Mouse (Mus musculus) regulatory T cell (primary cell): ENCODE measurements around the gene Grm4.

Experiments
- in situ Hi-C: fragments of 300-600 bp; cut with MboI, MseI; formaldehyde crosslinking; loops from one replicate; pipeline ENCODE4 v1.15.1; 2025; ENCODE audit warnings: high pct_unique_total_duplicates

Gene Grm4

DNA sequence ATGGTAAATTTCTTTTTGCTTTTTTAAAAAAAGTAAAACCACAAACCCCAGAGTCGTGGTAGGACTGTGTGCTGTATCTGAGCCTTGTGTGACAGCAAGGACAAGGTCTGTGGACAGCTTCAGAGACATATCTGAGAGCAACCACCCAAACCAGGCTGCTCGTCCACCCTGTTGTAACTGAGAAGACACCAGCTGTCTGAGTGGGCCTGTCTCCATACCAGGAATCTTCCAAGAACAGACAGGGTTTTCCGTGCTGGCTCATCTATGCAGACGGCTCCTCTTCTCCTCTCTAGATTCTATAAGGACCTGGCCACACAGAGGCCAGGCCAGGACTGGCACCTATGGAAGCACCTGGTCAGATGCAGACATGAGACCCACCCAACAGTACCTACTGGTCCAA, 27.8 kb downstream of the Grm4 start:
- in situ Hi-C loops: no loop called here

DNA sequence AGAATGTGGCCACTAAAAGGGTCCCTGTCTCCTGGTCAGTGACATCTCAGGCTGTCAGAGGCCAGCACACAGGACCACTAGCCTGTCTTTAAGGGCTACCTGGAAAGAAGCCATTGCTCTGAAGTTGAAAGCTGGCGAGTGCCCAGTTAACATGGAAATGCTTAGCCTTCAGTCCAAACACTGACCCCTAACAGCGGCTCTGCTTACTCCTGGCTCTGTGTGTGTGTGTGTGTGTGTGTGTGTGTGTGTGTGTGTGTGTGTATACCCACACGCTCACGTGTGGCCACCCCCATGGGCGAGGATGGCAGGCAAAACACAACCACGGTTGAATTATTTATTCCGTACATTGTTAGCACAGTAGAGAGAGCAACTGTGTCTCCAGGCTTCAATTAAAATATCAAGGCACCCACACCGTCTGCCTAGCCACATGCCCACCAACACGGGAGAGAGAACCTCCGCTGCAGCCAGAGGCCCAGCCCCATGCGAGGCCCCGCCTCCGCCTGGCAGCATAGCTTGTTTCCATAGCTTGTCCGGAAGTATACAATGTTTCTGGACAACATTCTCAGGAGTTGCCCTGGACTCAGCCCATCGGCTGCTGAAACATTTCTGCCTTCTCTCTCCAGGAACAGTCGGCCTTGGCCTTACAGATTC, 32.9 kb downstream of the Grm4 start:
- in situ Hi-C loops: no loop called here

DNA sequence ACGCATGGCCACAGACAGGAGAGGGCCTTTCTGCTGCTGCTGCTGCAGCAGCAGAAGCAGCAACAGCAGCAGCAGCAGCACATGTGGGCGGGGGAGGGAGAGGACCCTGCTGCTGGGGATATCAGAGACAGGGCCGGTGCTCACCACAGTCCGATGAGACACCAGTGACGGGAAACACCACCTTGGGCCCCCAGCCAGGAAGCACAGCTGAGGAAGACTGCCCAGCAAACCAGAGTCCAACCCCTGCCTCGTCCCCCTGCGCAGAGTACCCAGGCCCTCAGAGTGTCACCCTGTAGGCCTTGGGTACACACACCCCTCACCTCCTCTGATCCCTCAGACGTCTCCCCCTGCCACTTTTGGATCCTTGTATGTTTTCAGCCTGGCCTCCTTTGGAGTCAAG, 35.3 kb downstream of the Grm4 start:
- in situ Hi-C loops: no loop called here

DNA sequence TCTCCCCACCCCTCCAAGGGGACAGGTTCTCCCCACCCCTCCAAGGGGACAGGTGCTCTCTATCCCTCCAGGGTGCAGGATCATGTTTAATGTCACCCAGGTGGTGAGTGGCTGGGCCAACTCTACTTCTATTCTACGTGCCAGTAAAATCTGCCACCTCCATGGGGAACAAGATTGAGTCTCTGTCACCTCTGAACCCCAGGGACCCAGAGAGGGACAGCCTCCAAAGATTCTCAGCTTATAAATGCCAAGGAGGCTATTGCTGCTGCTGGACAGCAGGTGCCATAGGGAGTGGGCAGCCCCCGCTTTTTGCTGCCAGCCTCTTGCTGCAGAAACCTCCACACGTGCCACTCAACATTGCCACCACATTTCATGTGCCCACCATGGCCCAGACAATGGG, 37.6 kb downstream of the Grm4 start:
- in situ Hi-C loops: no loop called here

DNA sequence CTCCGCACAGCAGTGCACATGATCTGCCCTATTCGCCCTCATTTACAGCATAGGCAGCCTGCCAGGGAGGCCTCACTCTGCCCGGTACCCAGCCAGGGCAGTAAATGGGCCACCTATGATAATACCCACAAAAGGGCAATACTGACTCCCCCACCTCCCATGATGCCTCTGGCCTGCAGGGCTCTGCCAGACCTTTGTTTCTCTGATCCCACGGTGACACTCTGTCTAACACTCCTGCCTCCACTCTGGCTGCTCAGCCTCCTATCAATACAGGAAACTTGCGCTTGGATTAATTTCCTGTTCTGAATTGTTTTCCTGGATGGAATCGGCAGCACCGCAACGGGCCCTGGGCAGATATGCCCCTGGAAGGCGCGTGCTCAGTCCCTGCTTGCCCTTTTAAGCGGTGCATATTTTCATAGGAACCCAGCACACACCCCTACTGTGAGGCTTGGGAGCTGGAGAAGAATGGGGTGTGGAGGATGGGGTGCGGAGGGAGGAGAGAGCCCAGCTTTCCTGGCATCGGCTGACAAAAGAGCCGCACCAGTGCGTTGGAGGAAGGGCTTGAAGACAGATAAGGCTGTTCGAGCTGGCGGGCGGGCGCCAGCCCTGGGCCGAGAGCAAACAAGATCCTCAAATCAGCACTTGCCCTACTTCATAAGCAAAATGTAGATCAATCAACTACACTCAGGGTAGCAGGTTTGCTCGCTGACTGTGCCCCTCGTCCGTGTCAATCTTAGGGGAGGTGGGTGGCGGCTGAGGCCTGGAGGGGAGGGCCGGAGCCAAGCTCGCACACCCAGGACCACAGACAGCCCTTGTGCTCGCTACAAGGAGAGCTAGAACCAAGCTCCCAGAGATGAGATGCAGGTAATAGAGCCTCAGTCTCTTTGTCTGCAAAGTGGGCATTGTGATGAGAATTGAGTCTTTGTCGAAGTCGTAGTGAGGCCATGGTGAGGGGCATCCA, 40.8 kb downstream of the Grm4 start:
- in situ Hi-C loops: no loop called here

DNA sequence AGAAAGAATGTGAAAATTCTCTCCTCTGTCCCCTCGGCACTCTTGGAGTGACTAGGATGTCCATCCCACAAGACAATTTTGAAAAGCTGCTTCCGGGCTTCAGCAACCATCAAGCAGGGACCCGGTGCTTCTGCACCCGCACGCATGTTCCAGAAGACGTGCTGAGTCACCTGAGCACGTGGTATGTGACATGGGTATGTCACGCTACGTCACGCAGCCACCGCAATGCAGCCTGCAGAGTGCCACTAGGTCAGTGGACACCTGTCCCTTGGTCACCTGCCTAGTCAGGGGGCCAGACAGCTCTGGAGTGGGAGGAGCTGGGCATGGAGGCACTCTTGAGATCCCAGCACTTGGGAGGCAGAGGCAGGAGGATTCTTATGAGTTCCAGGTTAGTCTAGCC, 45.6 kb downstream of the Grm4 start:
- in situ Hi-C loops: no loop called here

DNA sequence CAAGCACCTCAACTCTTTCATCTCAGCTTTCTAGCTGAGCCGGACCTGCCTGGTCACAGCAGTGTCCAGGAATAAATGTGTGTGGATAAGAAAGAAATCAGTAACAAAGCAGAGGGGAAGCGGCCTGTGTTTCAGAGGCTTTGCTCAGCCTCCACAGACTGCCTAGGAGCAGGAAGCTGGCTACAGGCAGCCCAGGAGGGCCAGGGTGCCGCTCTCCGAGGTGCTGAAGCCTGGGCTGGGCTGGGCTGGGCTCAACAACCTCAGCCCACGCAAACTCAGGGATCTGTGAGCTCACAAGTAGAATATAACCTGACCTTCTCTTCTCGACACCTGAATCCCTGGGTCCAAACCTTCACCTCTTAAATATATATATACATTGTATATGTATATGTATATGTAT, 54.6 kb downstream of the Grm4 start:
- in situ Hi-C loops: loop anchor here (5.0 kb wide), 1 partner anchor 44 kb away; no protein-coding TSS in a partner anchor

DNA sequence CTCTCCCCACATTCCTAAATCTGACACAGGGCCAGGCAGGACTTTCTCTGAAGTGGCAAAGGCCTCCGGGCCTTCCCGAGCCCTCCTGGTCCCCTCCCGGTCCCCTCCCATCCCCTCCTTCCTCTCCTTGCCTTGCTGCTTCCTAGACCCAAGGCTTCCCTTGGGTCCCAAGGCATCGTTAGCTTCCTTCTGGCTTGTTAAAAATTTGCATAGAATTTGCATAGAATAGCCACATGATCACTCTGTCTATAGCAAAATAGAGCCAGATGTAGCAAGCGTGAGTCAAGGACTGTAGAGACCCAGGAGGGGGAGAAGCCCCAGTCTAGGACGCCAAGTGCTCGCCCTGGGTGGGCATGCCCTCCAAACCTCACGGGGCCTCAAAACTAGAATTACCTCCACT, 55.3 kb downstream of the Grm4 start:
- in situ Hi-C loops: loop anchor here (5.0 kb wide), 1 partner anchor 44 kb away; no protein-coding TSS in a partner anchor

DNA sequence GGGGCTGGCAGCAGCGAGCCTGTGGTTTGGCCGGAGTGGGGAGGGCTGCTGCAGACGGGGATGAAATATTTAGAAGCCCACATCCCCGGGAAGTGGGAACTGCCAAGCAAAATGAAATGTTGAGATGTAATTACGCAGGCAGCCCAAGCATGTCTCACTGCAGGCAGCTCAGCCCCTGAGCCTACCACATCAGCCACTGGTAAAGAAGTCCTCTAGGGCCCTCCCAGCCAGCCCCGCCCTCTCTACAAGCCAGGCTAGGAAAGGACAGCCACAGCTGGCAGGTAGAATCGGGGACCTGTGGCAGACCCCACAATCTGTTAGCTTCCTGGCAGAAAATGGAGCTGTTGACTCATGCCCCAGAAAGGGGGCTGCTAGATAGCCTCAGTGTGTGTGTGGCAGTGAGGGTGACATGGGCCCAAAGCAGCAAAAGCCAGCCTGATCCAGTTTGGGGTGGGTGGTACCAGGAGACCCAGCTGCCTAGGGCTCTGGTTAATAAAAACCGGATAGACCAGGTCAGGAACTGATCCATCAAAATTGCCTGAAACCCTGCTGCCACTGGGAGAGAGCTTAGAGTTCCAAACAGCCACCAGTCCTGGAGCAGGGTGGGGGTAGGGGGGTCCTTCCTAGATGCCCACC, 56.8 kb downstream of the Grm4 start:
- in situ Hi-C loops: no loop called here

DNA sequence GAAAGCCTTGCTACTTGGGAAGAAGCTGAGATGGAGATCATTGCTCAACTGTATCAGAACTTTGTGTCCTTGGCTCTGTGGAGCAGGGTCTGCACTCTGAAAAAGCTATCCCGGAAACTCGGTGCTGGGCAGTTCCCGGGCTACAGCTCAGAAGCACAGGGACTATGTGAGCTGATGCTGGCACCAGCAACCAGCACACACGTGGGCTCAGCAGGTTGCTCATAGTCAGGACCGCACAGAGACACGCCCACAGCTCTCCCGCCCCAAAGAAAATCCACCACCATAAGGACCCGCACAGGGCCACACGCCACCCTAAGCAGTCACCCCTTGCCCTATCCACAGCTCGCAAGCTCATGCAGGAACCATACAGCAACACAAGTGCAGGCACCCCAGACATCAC, 61.2 kb downstream of the Grm4 start:
- in situ Hi-C loops: no loop called here

DNA sequence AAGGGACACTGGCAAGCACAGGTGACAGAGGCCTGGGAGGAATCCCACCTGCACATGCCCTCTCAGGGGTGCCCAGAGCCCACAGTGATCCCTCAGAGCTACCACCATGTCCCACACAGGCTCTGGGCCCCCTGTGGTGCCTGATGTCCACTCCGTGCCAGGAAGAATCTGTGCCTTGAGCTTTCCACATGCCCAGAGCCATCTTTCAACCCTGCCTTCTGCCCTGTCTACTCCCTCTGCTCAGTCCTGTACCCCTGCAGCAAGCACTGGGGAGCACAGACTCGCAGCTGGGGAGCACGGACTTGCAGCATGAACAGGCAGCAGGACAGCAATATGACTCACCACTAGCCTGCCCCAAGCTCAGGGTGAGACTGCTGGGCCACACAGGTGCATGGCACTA, 62.0 kb downstream of the Grm4 start:
- in situ Hi-C loops: no loop called here

DNA sequence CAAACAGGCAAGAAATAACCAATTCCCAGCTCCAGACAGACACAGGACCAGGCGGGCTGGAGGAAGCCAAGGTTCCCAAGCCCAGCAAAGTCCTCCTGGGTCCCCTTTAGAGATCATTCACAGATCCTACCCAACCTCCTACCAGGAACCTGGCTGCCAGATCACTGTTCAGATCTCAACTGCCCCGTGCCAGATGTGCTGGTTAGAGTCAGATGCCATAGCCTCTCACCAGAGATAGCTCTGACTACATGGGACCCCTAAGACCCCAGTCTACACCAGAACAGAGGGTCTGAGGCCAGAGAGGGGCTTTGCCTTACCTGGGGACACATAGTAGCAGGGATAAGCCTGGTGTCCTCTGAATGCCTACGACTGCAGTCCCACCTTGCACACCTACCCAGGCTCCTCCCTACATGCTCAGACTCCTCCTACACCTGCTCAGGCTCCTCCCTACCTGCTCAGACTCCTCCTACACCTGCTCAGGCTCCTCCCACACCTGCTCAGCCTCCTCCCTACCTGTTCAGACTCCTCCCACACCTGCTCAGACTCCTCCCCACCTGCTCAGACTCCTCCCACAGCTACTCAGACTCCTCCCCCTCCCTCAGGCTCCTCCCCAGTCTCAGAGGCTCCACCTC, 63.2 kb downstream of the Grm4 start:
- in situ Hi-C loops: no loop called here

DNA sequence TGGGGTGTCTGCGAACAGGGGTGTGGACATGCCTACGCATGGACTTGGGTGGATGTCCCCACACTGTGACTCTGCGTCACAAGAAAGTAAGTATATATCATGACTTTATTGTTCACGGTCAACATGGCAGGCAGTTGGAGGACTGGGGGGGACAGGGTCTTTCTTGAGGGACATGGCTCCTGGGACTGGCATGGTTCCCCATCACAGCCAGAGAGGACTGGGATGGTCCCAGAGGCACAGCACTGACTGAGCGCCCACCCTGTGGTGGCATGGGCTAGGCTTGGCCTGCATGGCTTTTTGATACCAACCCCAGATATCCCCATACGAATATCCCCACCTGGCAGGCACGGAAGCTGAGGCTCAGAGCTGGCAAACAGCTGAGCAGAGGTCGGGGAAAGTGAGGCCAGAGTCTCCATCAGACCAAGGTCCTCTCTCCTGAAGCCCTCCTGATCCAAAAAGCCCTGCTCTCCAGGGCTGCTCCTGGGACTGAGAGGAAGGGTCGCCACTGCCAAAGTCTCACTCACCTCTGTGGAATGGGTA, 64.1 kb downstream of the Grm4 start:
- in situ Hi-C loops: no loop called here

DNA sequence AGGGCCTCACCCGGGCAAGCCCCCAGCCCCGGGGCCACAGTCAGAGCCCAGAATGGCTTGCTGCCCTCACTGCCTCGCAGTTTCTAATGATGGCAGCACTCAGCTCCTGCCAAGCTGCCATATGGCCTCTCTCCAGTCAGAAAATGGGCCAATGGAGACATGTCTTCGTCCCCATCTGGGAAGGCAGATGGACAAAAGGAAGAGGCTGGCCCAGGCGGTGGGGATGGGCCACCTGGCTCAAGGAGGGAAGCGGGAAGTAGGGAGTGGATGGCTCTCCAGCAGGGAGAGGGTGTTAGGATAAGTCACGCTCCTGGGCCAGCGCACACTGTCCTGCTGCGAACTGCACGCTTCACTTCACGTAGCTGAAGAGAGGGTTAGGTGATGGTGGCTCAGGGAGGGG, 64.8 kb downstream of the Grm4 start:
- in situ Hi-C loops: no loop called here

DNA sequence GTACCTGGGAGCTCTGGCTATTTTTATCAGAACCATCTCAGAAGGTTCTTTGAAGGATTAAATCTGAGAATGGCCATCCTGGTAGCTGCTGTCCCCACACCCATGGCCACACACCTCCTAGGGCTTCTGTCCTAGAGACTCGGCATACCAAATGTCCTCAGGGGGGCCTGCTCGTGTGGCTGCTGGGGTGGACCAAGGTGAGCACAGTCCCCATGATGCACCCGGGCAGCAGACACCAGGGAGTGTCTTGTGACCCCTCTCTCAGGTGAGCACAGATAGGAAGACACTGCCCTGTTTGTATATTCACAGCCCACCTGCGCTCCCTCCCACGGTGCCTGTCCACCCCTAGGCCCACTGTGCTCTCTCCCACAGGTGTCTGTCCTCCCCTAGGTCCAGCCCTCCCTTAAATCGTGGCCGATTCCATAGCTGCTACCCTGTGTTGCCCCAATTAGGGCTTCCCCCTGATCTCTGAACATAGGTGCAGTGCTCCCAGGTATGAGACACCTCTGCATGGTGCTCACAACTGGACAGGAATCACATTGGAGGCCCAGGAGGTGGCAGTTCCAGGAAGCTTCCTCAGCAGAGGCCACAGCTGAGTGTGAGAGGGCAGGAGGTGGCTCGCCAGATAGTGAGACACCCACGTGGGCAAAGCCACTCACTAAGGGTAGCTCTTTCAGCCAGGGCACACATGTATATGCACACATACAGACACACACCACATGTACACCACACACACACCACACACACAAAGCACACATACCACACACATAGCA, 66.0 kb downstream of the Grm4 start:
- in situ Hi-C loops: no loop called here

DNA sequence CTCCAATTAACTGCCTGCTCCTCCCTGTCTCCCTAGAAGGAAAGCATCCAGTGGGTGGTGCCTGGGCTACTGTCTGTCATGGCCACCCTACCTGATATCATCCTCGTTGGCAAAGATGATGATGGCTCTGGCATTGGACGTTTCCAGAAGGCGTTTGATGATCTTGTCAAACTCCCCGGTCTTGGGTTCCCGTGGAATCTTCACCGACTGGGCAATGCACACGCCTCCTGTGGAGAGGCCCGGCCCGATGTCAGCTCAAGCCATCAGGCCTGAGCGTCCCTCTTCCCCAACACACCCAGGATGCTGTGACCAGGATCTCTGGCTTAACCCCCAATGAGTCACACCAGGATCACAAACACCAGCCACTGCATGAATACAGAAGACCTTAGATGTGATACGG, 66.8 kb downstream of the Grm4 start:
- in situ Hi-C loops: no loop called here

DNA sequence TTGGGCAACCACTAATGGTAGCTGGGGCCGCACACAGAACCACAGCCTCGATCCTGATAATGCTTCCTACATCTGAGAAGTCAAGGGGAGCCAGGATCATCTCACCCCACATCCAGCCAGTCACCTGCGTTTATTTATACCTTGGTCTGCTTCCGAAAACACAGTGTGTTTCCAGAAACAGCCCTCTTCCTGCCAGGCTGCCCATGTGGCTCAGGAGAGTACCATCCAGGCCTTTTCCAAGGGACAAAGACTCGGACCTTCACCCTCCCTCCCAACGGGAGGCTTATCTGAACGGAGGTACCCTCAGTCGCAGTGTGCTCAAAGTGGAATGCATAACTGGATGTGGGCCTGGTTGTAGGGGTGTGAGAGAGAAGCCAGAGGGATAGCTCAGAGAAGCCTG, 68.2 kb downstream of the Grm4 start:
- in situ Hi-C loops: no loop called here

DNA sequence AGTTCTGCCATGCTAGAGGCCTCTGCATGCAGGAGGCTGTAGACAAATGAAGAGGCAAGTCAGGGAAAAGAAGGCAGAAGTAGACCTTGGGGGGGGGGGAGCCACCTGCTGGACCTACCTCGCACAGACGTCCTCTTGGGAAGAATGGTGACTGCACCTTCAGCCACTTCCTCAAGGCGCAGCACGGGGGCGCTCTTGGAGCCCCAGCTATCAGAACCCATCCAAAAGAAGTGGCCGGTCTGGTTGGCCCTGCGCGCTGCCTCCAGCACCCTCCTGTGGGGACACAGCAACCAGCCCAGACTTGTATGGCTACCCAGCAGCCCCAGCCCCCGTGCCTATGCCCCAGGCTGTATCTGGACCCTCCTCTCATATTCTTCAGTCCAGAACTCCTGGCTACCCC, 69.4 kb downstream of the Grm4 start:
- in situ Hi-C loops: no loop called here

DNA sequence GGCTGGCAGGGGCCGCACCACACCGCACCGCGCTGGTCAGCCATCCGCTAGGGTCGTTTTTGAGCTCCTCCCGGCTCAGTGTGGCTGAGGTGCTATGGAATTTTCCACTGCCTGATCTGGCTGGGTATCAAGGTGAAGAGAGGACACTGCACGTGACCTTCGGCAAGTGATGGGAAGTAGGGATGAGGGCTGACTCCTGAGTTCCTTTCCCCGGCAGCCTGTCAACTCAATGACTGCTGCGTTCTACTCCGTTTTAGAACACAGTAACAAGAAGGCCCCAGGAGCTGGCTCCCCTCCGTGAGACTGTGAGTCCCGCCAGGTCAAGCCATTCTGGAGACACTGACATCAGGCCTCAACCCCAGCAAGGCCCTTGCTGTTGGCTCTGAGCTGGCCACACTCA, 70.0 kb downstream of the Grm4 start:
- in situ Hi-C loops: no loop called here

DNA sequence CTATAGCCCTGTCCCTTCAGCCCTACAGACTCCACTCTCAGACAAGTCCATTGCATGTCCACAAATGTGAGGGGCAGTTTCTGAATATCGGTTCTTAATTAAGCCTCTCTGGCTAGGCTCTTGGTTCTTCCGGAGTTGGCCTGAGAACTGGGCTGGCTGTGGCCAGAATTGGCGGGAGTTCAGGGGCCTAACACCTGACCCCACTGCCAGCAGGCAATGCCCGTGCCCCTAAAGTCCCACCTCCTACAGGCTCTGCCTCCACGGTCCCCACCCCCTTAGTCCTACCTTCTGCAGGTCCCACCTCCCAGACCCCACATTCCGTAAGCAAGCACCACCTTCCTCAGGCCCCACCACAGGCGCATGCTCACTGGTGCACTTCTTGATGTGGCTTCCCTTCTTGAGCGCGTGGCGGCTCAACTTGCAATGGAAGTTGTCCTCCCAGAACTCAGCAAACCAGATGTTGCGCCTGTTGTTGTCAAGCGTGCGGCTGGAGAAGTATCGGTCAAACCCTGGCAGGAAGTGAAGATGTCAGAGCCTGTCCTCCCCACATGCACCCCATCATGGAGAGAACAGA, 71.4 kb downstream of the Grm4 start:
- in situ Hi-C loops: no loop called here

DNA sequence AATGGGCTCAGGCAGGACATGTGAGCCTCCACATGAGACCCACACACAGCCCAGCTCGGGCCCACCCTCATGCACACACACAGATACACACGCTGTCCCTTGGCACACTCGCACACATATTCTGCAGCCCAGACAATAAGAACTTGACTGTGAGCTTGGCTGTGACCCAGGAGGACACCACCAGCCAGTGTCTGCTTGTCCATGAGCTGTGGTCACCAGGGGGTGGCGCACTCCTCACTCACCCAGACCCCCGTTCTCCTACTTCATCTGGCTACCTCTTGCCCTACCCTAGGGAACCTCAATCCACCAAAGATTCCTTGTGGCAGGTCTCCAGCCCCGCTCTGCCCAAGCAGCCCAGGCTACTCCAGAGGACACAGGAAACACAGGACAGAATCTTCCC, 72.5 kb downstream of the Grm4 start:
- in situ Hi-C loops: no loop called here
